Mouse (Mus musculus) CH12.LX (cell line): ENCODE data around the gene Gpr158.

Source experiments
- CTCF ChIP-seq, 2 experiments: IDR thresholded peaks in 1 of 2; conservative IDR thresholded peaks in 1 of 2; 2 replicates each; pipeline ENCODE4 v1.5.1; 2011 to 2012; ENCODE audit warnings: low read depth in 2 of 2, low read length in 2 of 2, improper control_type of control experiment in 1 of 2, inconsistent platforms in 1 of 2, mild to moderate bottlenecking in 1 of 2, moderate library complexity in 1 of 2
- EP300 ChIP-seq: IDR thresholded peaks from 2 replicates; pipeline ENCODE4 v1.6.1; 2011; ENCODE audit warnings: low read length, improper control_type of control experiment
- GABPA ChIP-seq: IDR thresholded peaks from 2 replicates; pipeline ENCODE4 v1.6.1; 2012; ENCODE audit warnings: low read depth, low read length, improper control_type of control experiment, inconsistent platforms; ENCODE audit not compliant: insufficient replicate concordance
- HCFC1 ChIP-seq: IDR thresholded peaks from 2 replicates; pipeline ENCODE4 v1.6.1; 2012; ENCODE audit warnings: low read depth, mild to moderate bottlenecking, inconsistent platforms, low read length, improper control_type of control experiment
- KAT2A ChIP-seq: IDR thresholded peaks from 2 replicates; pipeline ENCODE4 v1.6.1; 2012; ENCODE audit warnings: low read length, improper control_type of control experiment, inconsistent platforms; ENCODE audit not compliant: insufficient replicate concordance
- MAX ChIP-seq: IDR thresholded peaks from 2 replicates; pipeline ENCODE4 v1.6.1; 2011; ENCODE audit warnings: low read length, improper control_type of control experiment
- MEF2A ChIP-seq: IDR thresholded peaks from 2 replicates; pipeline ENCODE4 v1.6.1; 2014; ENCODE audit warnings: low read depth, mild to moderate bottlenecking, inconsistent platforms, low read length, improper control_type of control experiment, borderline replicate concordance
- MYC ChIP-seq: IDR thresholded peaks from 2 replicates; pipeline ENCODE4 v1.6.1; 2011; ENCODE audit warnings: low read depth, mild to moderate bottlenecking, improper control_type of control experiment, low read length
- POLR2A ChIP-seq: IDR thresholded peaks from 2 replicates; pipeline ENCODE4 v1.6.1; 2011; ENCODE audit warnings: low read depth, mild to moderate bottlenecking, improper control_type of control experiment, low read length
- UBTF ChIP-seq: IDR thresholded peaks from 2 replicates; pipeline ENCODE4 v1.6.1; 2012; ENCODE audit warnings: low read depth, mild to moderate bottlenecking, inconsistent platforms, low read length, improper control_type of control experiment, moderate library complexity
- USF1 ChIP-seq: IDR thresholded peaks from 2 replicates; pipeline ENCODE4 v1.6.1; 2014; ENCODE audit warnings: low read depth, mild to moderate bottlenecking, inconsistent platforms, low read length, improper control_type of control experiment
- USF2 ChIP-seq: conservative IDR thresholded peaks from 2 replicates; pipeline ENCODE4 v1.6.1; 2011; ENCODE audit warnings: low read depth, low read length, improper control_type of control experiment
- ZC3H11A ChIP-seq: IDR thresholded peaks from 2 replicates; pipeline ENCODE4 v1.6.1; 2012; ENCODE audit warnings: low read depth, mild to moderate bottlenecking, inconsistent platforms, low read length, improper control_type of control experiment

- TF ChIP-seq CTCF (conservative IDR thresholded peaks at IDR 0.05 in 1 of 2, IDR thresholded peaks at IDR 0.05 in 1 of 2; ENCODE audit: low read depth in 2 of 2, low read length in 2 of 2) (no peak), HCFC1 (no peak), USF1 (no peak), KAT2A (no peak), EP300 (no peak), MAX (no peak), MEF2A (no peak), GABPA (no peak), MYC (no peak), POLR2A (no peak), ZC3H11A (no peak), UBTF (no peak), USF2 (no peak)
Observed at GRCm38 (mm10) chr2:21397347-21397746, 30.0 kb downstream of the Gpr158 start.
